Mouse (Mus musculus) intestine, embryonic 14.5 days (tissue): ENCODE results near the gene Tex35. TPM values are rescaled to one million over a fixed set of nuclear protein-coding genes. Genes with fewer than 3 reads are reported as not detected.

Source experiments
- ATAC-seq: fragments of 200-750 bp; cut with Nextera tagmentation; replicated peaks from 2 replicates; pipeline ENCODE4 v1.8.0; 2017; ENCODE audit warnings: low read depth, moderate number of reproducible peaks, moderate TSS enrichment, moderate library complexity; ENCODE audit not compliant: low FRiP score, low TSS enrichment
- DNase-seq: peaks from one replicate; pipeline ENCODE4 v3.0.0-alpha.2; 2018; ENCODE audit warnings: low spot score
- H3K27ac ChIP-seq: fragments of 300-500 bp; sonication (generic); 2 replicates; pipeline ENCODE4 v1.5.1; 2014; ENCODE audit warnings: low read depth, mild to moderate bottlenecking, control low read depth
- H3K27me3 ChIP-seq: fragments of 300-500 bp; sonication (generic); replicated peaks from 2 replicates; pipeline ENCODE4 v1.6.1; 2014; ENCODE audit warnings: low read length, control low read depth; ENCODE audit not compliant: control insufficient read depth, insufficient read depth
- H3K36me3 ChIP-seq: fragments of 300-500 bp; sonication (generic); 2 replicates; pipeline ENCODE4 v1.6.1; 2014; ENCODE audit warnings: low read length, control low read depth; ENCODE audit not compliant: control insufficient read depth, insufficient read depth
- H3K4me1 ChIP-seq: fragments of 300-500 bp; sonication (generic); replicated peaks from 2 replicates; pipeline ENCODE4 v1.6.1; 2014; ENCODE audit warnings: low read length, control low read depth, mixed read lengths; ENCODE audit not compliant: control insufficient read depth, insufficient read depth
- H3K4me2 ChIP-seq: fragments of 300-500 bp; sonication (generic); 2 replicates; pipeline ENCODE4 v1.6.1; 2014; ENCODE audit warnings: low read length
- H3K4me3 ChIP-seq: fragments of 300-500 bp; sonication (generic); 2 replicates; pipeline ENCODE4 v1.5.1; 2014; ENCODE audit warnings: low read depth, low read length, control low read depth, mixed read lengths
- H3K9ac ChIP-seq: fragments of 300-500 bp; sonication (generic); 2 replicates; pipeline ENCODE4 v1.6.1; 2014; ENCODE audit warnings: mild to moderate bottlenecking, low read length
- H3K9me3 ChIP-seq: fragments of 300-500 bp; sonication (generic); 2 replicates; pipeline ENCODE4 v1.6.1; 2016; ENCODE audit warnings: low read length, control low read depth; ENCODE audit not compliant: control insufficient read depth
- WGBS: fragments of 180-500 bp; shearing (Covaris S2); extraction: QIAGEN DNeasy Blood & Tissue Kit; methylation state at CpG from one replicate; pipeline ENCODE4 v1.1.7; 2014; 5-methylcytosine and 5-hydroxymethylcytosine counted together
- polyA plus RNA-seq: library from polyadenylated mRNA; unstranded; fragments of >200 nt; fragmentation: Nextera tagmentation; extraction: Ambion mirVana; gene quantifications from 2 replicates; pipeline ENCODE4 v1.2.1, GENCODE M21; 2014

Gene Tex35
- polyA plus RNA-seq, 1 experiment from 2014 or later = not detected

DNA sequence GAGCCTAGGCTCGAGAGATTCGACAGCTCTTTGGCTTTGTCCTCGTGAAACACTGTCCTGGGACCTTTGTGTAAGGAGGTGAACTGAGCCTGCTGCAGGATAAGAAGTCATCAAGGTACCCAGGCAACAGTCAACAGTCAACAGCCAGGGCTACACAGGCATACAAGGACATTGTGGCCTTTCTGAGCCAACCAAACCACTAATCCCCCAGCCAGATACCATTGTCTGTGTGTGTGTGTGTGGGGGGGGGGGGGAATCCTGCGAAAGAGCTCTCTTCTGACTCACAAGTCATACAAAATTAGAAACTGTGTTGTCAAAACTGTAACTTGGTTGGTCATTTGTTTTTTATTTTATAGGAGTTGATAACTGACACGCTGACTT is 46.0 kb downstream of the Tex35 start:
- Histone ChIP-seq H3K4me2 (no peak overlapping the region), H3K4me3 (no peak overlapping the region), H3K27ac (no peak overlapping the region), H3K9me3 (no peaks in the 10 kb centered on the region), H3K27me3 (no peaks in the 10 kb centered on the region), H3K9ac (no peak overlapping the region), H3K4me1 (no peaks in the 10 kb centered on the region; the same call in 1 of the 2 replicates), H3K36me3 (no peaks in the 10 kb centered on the region)
- 71% methylated on average over 5 of the region's 5 CpGs for WGBS
- ATAC-seq (no peak), DNase-seq (no peak)

DNA sequence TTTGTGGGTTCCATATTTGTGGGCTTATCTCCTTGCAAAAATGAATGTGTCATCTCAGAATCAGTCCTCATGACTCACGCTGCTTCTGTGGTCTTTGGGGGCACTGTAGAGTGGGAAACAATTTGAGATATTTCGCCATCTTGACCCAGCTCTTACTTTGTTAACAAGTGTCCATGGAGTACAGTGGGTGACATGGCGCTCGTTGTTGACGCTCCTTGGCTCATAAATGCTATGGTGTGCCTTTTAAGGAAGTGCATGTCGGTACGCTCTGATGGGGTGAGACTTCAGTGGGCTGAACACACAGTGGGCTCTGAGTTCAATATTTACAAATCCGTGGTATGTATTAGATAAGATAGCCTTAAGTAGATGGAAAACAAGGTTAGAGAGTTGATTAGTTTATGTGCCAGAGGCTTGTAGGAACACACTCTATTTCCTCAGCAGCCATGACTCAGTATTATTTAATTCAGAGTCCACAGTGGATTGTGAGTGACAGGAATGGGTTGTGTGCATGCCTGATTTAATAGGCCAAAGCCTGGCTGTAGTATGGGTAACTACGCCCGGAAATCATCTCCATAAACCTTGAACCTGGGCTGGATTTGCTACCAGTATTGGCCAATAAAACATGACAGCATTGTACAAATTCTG is 46.6 kb downstream of the Tex35 start:
- Histone ChIP-seq H3K27me3 (no peaks in the 10 kb centered on the region), H3K27ac (no peak overlapping the region), H3K4me1 (no peaks in the 10 kb centered on the region; the same call in 1 of the 2 replicates), H3K4me2 (no peak overlapping the region), H3K4me3 (no peak overlapping the region), H3K9ac (no peak overlapping the region), H3K9me3 (no peaks in the 10 kb centered on the region), H3K36me3 (no peaks in the 10 kb centered on the region)
- WGBS = 79% methylated on average over 10 of the region's 10 CpGs
- no peak for ATAC-seq
- no peak for DNase-seq

DNA sequence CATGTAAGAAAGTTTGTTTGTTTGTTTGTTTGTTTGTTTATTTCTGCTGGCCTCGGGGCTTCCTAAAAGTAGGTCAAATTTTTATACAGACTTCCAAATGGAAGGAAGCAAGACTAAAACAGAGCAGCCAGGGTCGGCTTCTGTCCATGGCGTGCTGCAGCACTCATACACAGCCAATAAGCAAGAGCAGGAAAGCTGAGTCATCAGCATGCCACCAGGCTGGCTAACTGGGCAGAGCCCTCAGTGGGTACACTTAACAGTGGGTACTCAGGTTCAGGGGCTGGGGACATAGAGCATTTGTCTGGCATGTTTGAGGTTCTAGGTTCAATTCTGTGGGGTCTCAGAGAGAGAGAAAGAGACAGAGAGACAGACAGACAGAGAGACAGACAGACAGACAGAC is 47.3 kb downstream of the Tex35 start:
- Histone ChIP-seq H3K4me1 (no peaks in the 10 kb centered on the region; the same call in 1 of the 2 replicates), H3K4me3 (no peak overlapping the region), H3K4me2 (no peak overlapping the region), H3K9ac (no peak overlapping the region), H3K27me3 (no peaks in the 10 kb centered on the region), H3K27ac (no peak overlapping the region), H3K36me3 (no peaks in the 10 kb centered on the region), H3K9me3 (no peaks in the 10 kb centered on the region)
- WGBS = 67% methylated on average over 3 of the region's 3 CpGs
- no peak for ATAC-seq
- DNase-seq = no peak

DNA sequence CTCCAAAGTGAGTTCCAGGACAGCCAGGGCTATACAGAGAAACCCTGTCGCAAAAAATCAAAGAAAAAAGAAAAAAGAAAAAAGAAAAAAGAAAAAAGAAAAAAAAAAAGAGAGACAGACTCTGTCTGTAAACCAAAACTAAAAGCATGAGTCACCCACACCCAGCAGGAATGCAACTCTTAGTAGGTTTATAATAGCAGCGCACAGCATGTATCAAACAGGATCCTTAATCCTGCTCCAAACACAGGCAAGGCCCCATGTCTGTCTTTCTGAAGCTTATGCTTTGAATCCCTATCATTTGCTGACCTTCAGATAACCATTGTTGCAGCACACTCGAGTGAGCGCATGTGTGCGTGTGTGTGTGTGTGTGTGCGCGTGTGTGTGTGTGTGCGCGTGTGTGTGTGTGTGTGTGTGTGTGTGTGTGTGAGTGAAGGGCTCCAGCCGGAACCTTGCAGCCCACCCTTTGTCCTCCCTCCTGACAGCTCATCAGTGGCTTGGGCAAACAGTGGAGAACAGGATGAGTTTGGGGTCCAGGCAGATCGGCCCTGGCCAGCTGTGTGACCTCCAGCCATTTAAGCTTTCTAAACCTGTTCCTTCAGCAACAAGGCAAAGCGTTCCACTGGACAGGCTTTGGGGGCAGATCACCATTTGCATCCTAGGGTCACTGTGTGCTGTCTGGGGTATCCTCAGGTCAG is 47.9 kb downstream of the Tex35 start:
- no peaks in the 10 kb centered on the region for H3K27me3 ChIP-seq
- ATAC-seq = no peak
- no peak overlapping the region for H3K27ac ChIP-seq
- peaks cover 3% of the 10 kb centered on the region; the same call in 1 of the 2 replicates for H3K4me1 ChIP-seq
- H3K4me3 ChIP-seq = no peak overlapping the region
- 81% methylated on average over 12 of the region's 12 CpGs for WGBS
- H3K9me3 ChIP-seq = no peaks in the 10 kb centered on the region
- H3K36me3 ChIP-seq = no peaks in the 10 kb centered on the region
- no peak overlapping the region for H3K9ac ChIP-seq
- DNase-seq = no peak
- H3K4me2 ChIP-seq = no peak overlapping the region

DNA sequence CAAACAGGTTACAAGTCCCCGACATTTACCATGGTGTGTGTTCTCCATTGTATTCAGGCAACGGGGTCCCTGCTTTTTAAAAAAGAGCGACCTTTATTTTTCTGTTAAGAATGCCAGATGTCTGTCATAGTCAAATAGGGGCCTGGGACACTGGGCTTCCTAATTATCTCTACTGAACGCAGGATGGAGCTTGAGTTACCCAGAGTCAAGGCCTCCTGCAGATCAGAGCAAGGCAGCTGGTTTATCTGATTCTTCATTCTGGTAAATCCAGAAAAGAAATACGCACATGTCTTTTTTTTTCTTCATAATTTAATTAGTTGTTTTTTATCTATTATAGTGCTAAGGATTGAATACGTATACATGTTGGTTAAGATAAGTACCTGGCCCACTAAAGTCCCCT is 52.6 kb downstream of the Tex35 start:
- no peak overlapping the region for H3K27ac ChIP-seq
- ATAC-seq (no peak), DNase-seq (no peak)
- H3K9ac ChIP-seq = no peak overlapping the region
- no peak overlapping the region for H3K4me3 ChIP-seq
- H3K4me1 ChIP-seq = peaks cover 7% of the 10 kb centered on the region; the same call in 1 of the 2 replicates
- H3K27me3 ChIP-seq = no peaks in the 10 kb centered on the region
- H3K4me2 ChIP-seq = no peak overlapping the region
- H3K9me3 ChIP-seq = no peaks in the 10 kb centered on the region
- H3K36me3 ChIP-seq = no peaks in the 10 kb centered on the region
- 75% methylated on average over 6 of the region's 6 CpGs for WGBS

DNA sequence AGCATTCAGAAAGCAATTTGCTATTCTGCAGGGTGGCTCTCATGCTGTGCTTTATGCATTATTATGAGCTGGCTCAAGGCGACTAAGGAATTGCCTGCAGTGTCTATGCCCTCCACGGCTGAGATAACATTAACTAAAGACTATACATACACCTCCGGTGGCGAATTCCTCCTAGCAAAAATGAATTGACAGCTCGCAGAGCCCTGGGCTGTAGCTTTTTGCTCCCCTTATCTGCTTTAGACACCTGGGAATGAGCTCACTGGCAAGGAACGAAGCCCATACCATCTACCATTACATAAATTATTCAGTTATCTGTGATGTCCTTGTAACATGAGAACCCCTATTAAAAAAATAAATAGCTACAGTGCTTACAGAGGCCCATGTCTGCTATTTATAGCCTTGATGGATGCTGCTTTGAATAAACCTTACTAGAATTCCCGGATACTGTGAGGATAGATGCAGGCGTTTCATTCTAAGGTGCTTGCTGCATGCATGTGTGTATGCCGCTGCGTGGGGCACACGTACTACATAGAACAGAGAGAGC is 53.1 kb downstream of the Tex35 start:
- Histone ChIP-seq H3K27me3 (no peaks in the 10 kb centered on the region), H3K27ac (no peak overlapping the region), H3K4me3 (no peak overlapping the region), H3K9ac (no peak overlapping the region), H3K4me1 (peaks cover 7% of the 10 kb centered on the region; the same call in 1 of the 2 replicates), H3K4me2 (no peak overlapping the region), H3K9me3 (no peaks in the 10 kb centered on the region), H3K36me3 (no peaks in the 10 kb centered on the region)
- 44% methylated on average over 11 of the region's 11 CpGs for WGBS
- ATAC-seq = no peak
- no peak for DNase-seq

DNA sequence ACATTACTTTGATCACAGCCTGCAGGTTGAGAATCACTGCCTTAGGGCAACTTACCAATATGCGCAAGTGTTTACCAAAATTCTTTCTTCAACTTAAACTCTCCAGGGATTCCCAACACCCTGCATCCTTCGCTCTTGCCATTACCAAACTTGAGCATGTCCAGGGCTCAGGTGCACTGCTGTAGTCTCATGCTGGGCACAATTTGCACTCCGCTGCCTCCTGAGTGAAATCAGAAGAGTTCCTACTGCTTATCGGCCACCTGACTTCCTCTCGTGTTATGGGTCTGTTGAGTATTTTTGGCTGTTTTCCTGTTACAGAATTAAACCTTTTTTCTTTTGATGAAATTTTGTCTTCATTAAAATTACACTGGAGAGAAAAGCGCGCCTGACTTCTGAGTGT is 53.8 kb downstream of the Tex35 start:
- Histone ChIP-seq H3K4me1 (peaks cover 7% of the 10 kb centered on the region; the same call in 1 of the 2 replicates), H3K36me3 (no peaks in the 10 kb centered on the region), H3K4me3 (no peak overlapping the region), H3K4me2 (no peak overlapping the region), H3K27me3 (no peaks in the 10 kb centered on the region), H3K9ac (no peak overlapping the region), H3K9me3 (no peaks in the 10 kb centered on the region), H3K27ac (no peak overlapping the region)
- no peak for DNase-seq
- WGBS = 84% methylated on average over 7 of the region's 7 CpGs
- no peak for ATAC-seq

DNA sequence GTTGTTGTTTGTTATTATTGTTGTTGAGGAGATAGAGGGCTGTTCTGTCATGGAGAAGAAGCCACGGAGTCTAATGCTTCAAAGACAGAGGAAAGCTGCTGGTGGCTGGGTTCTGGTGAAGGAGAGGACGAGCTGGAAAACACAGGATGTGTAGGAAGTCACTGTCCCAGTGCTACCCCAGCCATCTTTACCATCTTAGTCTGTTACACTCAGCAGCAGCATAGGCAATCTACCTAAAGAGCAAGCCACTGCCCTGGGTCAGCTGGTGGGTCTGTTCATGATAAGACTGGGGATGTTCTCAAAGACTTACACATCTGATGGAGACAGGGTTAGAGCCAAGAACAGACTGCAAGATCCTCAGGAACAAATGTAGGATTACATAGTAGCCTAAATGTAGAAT is 58.6 kb downstream of the Tex35 start:
- Histone ChIP-seq H3K9ac (no peak overlapping the region), H3K4me2 (no peak overlapping the region), H3K4me3 (no peak overlapping the region), H3K27ac (no peak overlapping the region), H3K4me1 (peaks cover 9% of the 10 kb centered on the region), H3K9me3 (no peaks in the 10 kb centered on the region), H3K27me3 (no peaks in the 10 kb centered on the region), H3K36me3 (no peaks in the 10 kb centered on the region)
- no peak for ATAC-seq
- no peak for DNase-seq
- WGBS = 72% methylated on average over 2 of the region's 2 CpGs
